Mouse (Mus musculus) neural tube, embryonic 12.5 days (tissue): ENCODE data around the gene Plpp4. TPM values are rescaled to one million over a fixed set of nuclear protein-coding genes. Genes with fewer than 3 reads are reported as not detected.
A peak's percentile ranks its signal among the peaks of the same experiment; 100 is the strongest.

Source experiments
- ATAC-seq: fragments of 200-750 bp; cut with Nextera tagmentation; 2 replicates; pipeline ENCODE4 v1.8.0; 2017; ENCODE audit warnings: low read depth, mild to moderate bottlenecking, moderate TSS enrichment, moderate library complexity; ENCODE audit not compliant: low FRiP score
- H3K27ac ChIP-seq: fragments of 300-500 bp; sonication (generic); 2 replicates; pipeline ENCODE4 v1.5.1; 2016
- H3K27me3 ChIP-seq: fragments of 300-500 bp; sonication (generic); replicated peaks from 2 replicates; pipeline ENCODE4 v1.6.1; 2016; ENCODE audit warnings: mild to moderate bottlenecking
- H3K36me3 ChIP-seq: fragments of 300-500 bp; sonication (generic); 2 replicates; pipeline ENCODE4 v1.6.1; 2016; ENCODE audit warnings: mild to moderate bottlenecking
- H3K4me1 ChIP-seq: fragments of 300-500 bp; sonication (generic); 2 replicates; pipeline ENCODE4 v1.6.1; 2016
- H3K4me2 ChIP-seq: fragments of 300-500 bp; sonication (generic); replicated peaks from 2 replicates; pipeline ENCODE4 v1.6.1; 2016; ENCODE audit warnings: mild to moderate bottlenecking
- H3K4me3 ChIP-seq: fragments of 300-500 bp; sonication (generic); 2 replicates; pipeline ENCODE4 v1.5.1; 2016
- H3K9ac ChIP-seq: fragments of 300-500 bp; sonication (generic); 2 replicates; pipeline ENCODE4 v1.6.1; 2016; ENCODE audit warnings: mild to moderate bottlenecking
- H3K9me3 ChIP-seq: fragments of 300-500 bp; sonication (generic); 2 replicates; pipeline ENCODE4 v1.6.1; 2016; ENCODE audit warnings: mild to moderate bottlenecking
- WGBS: fragments of 180-500 bp; shearing (Covaris S2); methylation state at CpG from one replicate; pipeline ENCODE4 v1.1.7; 2016; 5-methylcytosine and 5-hydroxymethylcytosine counted together
- polyA plus RNA-seq: library from polyadenylated mRNA; unstranded; fragments of >200 nt; fragmentation: Nextera tagmentation; extraction: Ambion mirVana; gene quantifications from 2 replicates; pipeline ENCODE4 v1.2.1, GENCODE M21; 2016

Plpp4 gene
- 1.2 and 1.5 TPM in 2 replicates for polyA plus RNA-seq

DNA sequence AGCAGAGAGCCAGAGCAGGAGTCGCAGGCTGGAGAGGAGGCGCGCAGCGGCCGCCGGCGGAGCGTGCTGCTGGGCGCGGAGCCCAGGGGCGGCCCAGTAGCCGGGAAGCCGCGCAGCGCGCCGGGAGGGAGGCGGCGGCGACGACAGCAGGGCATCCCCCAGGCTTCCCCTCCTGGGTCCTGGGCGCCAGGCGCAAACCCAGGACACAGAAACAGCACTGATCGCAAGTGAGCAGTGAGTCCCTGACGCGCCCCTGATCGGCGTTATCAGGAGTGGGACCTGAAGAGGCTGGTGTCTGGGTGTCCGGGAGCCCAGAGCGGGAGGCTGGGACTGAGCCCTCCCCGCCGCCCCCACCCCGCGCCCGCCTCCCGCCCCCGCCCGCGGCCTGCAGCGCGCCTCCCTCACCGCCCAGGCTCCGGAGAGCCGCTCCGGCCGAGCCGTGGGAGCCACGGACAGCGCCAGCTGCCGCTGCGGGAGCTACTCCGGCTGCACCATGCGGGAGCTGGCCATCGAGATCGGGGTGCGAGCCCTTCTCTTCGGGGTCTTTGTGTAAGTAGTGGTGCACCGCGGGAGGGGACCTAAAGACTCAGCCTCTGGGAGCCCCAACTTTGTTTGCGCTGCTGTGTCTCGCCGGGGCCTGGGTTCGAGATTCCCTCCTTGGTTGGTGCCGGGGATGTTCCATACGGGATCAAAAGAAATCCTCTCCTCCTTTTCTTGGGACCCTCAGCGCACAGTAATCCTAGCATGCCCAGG is at the start of gene Plpp4:
Gene Plpp4 (plus strand): TSS at position 411 of the 753 bp plus-strand sequence.
- Histone ChIP-seq H3K4me2 (peak within 1 kb of the TSS; percentile 97), H3K4me3 (peak within 1 kb of the TSS; percentile 48), H3K27me3 (peaks cover 35% of the 10 kb centered on the region), H3K9ac (peak within 1 kb of the TSS; percentile 54), H3K9me3 (no peaks in the 10 kb centered on the region), H3K4me1 (peaks cover 9% of the 10 kb centered on the region), H3K27ac (no peak within 1 kb of the TSS), H3K36me3 (no peaks in the 10 kb centered on the region)
- ATAC-seq, result peak; percentile 82
- WGBS, result under 1% methylated on average over 66 of the region's 66 CpGs

GRCm38 (mm10) chr7:129215926-129216543 is 40.8 kb upstream of the Plpp4 start:
- ATAC-seq, result no peak
- Histone ChIP-seq H3K27ac (no peak overlapping the region), H3K4me1 (no peaks in the 10 kb centered on the region), H3K9ac (no peak overlapping the region), H3K4me2 (no peak overlapping the region), H3K36me3 (no peaks in the 10 kb centered on the region), H3K27me3 (no peaks in the 10 kb centered on the region), H3K9me3 (no peaks in the 10 kb centered on the region), H3K4me3 (no peak overlapping the region)
- 87% methylated on average over 10 of the region's 10 CpGs for WGBS

DNA sequence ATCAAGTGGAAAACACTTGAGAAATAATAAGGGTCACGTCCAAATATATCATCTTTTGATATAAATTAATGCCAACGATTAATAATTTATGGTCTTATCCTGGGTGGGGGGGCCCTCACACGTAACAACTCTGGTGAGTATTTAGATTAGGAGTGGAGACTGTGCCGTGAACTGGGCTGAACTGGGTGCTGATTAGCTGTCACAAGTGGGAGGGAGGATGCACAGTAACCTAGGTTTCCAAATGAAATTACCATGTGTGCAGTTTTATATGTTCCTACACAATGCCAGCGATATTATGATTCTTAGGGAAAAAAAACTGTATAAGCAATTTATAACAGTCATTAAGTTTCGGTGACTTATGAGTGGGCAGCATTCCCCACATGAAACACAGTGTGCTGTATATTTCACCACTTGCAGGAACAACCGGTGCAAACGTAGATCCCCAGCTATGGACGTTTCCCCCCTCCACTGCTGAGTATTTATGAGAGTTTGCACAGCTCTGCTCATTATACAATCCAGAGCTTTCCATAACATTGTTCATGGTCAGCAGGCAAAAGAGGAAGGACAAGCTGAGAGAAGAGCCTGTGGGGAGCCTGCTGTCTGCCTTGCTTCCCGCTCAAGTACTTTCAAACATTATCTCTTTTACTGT is 40.2 kb upstream of the Plpp4 start:
- no peak overlapping the region for H3K9ac ChIP-seq
- H3K36me3 ChIP-seq, result no peaks in the 10 kb centered on the region
- WGBS, result 74% methylated on average over 10 of the region's 10 CpGs
- H3K27me3 ChIP-seq, result no peaks in the 10 kb centered on the region
- no peaks in the 10 kb centered on the region for H3K9me3 ChIP-seq
- H3K27ac ChIP-seq, result no peak overlapping the region
- H3K4me2 ChIP-seq, result no peak overlapping the region
- no peak overlapping the region for H3K4me3 ChIP-seq
- H3K4me1 ChIP-seq, result no peaks in the 10 kb centered on the region
- no peak for ATAC-seq

DNA sequence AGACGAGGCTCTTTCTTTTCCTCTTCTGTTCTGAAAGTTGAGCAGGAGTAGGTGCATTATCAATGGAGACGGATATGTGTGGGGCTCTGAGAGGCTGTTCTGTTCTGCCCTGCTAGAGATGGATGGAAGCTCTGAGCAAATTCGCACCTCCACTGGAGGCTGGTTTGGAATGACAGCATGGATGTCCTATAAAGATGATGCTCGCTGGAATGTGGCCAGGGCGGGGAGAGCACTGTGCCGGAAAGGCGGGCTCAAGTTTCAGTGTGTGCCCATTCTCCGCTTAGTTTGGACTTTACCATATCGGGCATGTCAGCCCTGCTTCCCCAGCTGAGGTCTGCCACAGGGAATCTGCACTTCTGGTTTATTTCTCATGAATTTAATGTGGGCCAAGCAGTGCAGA is 35.9 kb upstream of the Plpp4 start:
- ATAC-seq, result no peak
- 84% methylated on average over 9 of the region's 9 CpGs for WGBS
- H3K4me2 ChIP-seq, result no peak overlapping the region

GRCm38 (mm10) chr7:129221649-129222048 is 35.2 kb upstream of the Plpp4 start:
- no peaks in the 10 kb centered on the region for H3K36me3 ChIP-seq
- no peak overlapping the region for H3K27ac ChIP-seq
- no peaks in the 10 kb centered on the region for H3K4me1 ChIP-seq
- H3K9ac ChIP-seq, result no peak overlapping the region
- H3K9me3 ChIP-seq, result no peaks in the 10 kb centered on the region
- no peak for ATAC-seq
- no peak overlapping the region for H3K4me3 ChIP-seq
- no peak overlapping the region for H3K4me2 ChIP-seq
- H3K27me3 ChIP-seq, result no peaks in the 10 kb centered on the region
- WGBS, result 89% methylated on average over 3 of the region's 3 CpGs

More for the DNA sequence above, 35.9 kb upstream of the Plpp4 start:
- Histone ChIP-seq H3K4me3 (no peak overlapping the region), H3K9me3 (no peaks in the 10 kb centered on the region), H3K27me3 (no peaks in the 10 kb centered on the region), H3K36me3 (no peaks in the 10 kb centered on the region), H3K9ac (no peak overlapping the region), H3K27ac (no peak overlapping the region), H3K4me1 (no peaks in the 10 kb centered on the region)

GRCm38 (mm10) chr7:129235410-129235809 is 21.4 kb upstream of the Plpp4 start:
- ATAC-seq, result no peak

DNA sequence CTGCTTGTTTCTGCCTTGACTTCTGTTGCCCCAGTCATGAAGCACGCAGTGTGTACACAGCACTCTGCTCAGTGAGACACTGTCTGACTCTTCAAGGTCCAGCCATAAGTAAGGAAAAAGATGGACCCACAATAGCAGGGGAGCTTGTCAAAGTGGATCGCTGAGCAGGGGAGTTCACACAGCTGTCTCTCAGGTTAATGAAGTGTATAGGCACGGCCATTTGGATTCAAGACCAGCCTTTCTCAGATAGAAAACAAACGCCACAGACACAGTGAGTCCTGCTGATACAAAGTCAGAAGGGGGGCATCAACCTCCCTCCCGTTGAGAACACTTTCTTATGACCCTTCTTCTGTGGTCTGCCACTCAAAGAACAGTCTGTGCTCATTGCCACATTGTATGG is 20.8 kb upstream of the Plpp4 start:
- 57% methylated on average over 5 of the region's 5 CpGs for WGBS
- H3K9ac ChIP-seq, result no peak overlapping the region
- H3K4me1 ChIP-seq, result no peaks in the 10 kb centered on the region
- no peak for ATAC-seq
- H3K9me3 ChIP-seq, result no peaks in the 10 kb centered on the region
- H3K4me3 ChIP-seq, result no peak overlapping the region
- H3K27ac ChIP-seq, result no peak overlapping the region
- H3K27me3 ChIP-seq, result no peaks in the 10 kb centered on the region
- no peaks in the 10 kb centered on the region for H3K36me3 ChIP-seq
- no peak overlapping the region for H3K4me2 ChIP-seq

More at GRCm38 (mm10) chr7:129235410-129235809, 21.4 kb upstream of the Plpp4 start:
- Histone ChIP-seq H3K27me3 (no peaks in the 10 kb centered on the region), H3K9me3 (no peaks in the 10 kb centered on the region), H3K4me3 (no peak overlapping the region), H3K4me1 (no peaks in the 10 kb centered on the region), H3K27ac (no peak overlapping the region), H3K4me2 (no peak overlapping the region), H3K36me3 (no peaks in the 10 kb centered on the region), H3K9ac (no peak overlapping the region)
- WGBS, result 53% methylated on average over 2 of the region's 2 CpGs

- H3K9ac ChIP-seq, result no peak overlapping the region
- no peaks in the 10 kb centered on the region for H3K4me1 ChIP-seq
- H3K27me3 ChIP-seq, result peaks cover 10% of the 10 kb centered on the region
- no peak overlapping the region for H3K4me3 ChIP-seq
- H3K36me3 ChIP-seq, result no peaks in the 10 kb centered on the region
- ATAC-seq, result no peak
- H3K9me3 ChIP-seq, result no peaks in the 10 kb centered on the region
- no peak overlapping the region for H3K27ac ChIP-seq
- no peak overlapping the region for H3K4me2 ChIP-seq
These were observed 5.8 kb upstream of the Plpp4 start for GRCm38 (mm10) chr7:129250981-129251380.

DNA sequence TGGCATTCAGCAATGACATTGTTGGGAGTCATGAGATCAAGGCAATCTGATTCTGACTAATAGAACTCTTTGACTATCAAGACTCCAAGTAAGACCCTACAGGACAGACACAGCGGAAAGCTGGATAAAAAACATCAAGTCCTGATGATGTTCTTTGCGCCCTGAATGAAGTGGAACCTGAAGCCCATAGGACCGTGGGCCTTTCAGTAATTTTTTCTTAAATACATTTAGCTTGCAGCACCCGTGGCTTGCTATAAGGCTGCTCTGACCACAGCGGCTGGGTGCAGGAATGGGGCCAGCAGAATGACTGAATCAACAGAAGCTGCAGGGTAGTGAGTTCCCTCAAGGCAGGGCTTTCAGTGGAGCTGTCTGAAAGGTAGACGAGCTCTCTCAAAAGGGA is 3.4 kb upstream of the Plpp4 start:
- Histone ChIP-seq H3K36me3 (no peaks in the 10 kb centered on the region), H3K9ac (no peak overlapping the region), H3K27me3 (peaks cover 31% of the 10 kb centered on the region), H3K4me1 (peaks cover 9% of the 10 kb centered on the region), H3K4me3 (no peak overlapping the region), H3K4me2 (no peak overlapping the region), H3K27ac (no peak overlapping the region), H3K9me3 (no peaks in the 10 kb centered on the region)
- WGBS, result 85% methylated on average over 6 of the region's 6 CpGs
- ATAC-seq, result no peak

DNA sequence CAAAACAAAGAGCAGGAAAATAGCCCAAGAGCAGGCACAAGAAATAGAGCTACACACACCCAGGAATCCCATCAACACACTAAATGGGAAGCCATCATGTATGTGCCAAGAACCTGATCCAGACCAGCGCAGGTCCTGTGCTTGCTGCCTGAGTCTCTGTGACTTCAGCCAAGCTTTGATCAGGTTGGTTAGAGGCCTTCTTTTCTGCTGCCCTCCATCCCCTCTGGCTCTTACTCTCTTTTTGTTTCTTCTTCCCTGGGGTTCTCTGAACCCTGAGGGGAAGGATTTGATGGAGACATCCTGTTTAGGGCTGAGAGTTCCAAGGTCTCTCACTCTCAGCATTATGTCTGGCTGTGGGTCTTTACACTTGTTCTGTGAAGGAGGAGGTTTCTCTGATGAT is 2.7 kb upstream of the Plpp4 start:
- no peak overlapping the region for H3K27ac ChIP-seq
- no peak overlapping the region for H3K4me2 ChIP-seq
- no peak for ATAC-seq
- H3K9ac ChIP-seq, result no peak overlapping the region
- 94% methylated on average over 1 of the region's 1 CpGs for WGBS
- H3K36me3 ChIP-seq, result no peaks in the 10 kb centered on the region
- no peaks in the 10 kb centered on the region for H3K9me3 ChIP-seq
- peaks cover 32% of the 10 kb centered on the region for H3K27me3 ChIP-seq
- peaks cover 9% of the 10 kb centered on the region for H3K4me1 ChIP-seq
- H3K4me3 ChIP-seq, result no peak overlapping the region

GRCm38 (mm10) chr7:129255406-129255805 is 1.4 kb upstream of the Plpp4 start:
- Histone ChIP-seq H3K4me2 (no peak overlapping the region), H3K9ac (no peak overlapping the region), H3K27me3 (peaks cover 35% of the 10 kb centered on the region), H3K9me3 (no peaks in the 10 kb centered on the region), H3K27ac (no peak overlapping the region), H3K4me1 (peaks cover 9% of the 10 kb centered on the region), H3K4me3 (no peak overlapping the region), H3K36me3 (no peaks in the 10 kb centered on the region)
- 93% methylated on average over 6 of the region's 6 CpGs for WGBS
- no peak for ATAC-seq

DNA sequence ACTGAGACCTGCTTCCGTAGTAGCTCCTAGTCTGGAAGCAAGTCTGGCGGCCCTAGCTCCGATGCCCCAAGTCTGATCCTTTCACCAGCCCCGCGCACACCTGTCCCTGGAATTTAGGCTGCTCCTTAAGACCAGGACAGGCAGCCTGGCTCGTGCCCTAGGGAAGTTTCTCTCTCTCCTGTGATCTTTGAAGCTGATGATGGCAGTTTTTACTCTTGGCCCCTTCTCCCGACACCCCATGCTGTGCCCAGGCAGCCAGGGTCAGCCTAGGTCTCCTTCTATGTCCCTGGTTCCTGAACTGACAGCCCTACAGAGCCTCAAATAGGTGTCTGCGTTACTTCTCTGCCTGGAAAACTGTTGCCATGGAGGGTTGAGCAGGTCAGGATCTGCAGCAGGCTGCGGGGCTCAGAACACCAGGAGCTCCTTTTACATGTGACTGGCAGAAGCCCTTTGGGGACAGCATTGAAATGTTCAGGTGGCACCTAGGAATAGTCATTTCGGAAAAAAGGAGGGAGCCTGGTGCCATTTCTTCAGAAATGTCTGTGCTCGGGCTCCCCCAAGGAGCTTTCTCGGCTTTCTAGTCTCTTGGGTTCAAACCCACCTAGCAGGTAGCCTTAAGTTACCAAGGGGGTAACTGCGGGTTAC is 665 bp downstream of the Plpp4 start:
- H3K36me3 ChIP-seq, result no peaks in the 10 kb centered on the region
- peaks cover 9% of the 10 kb centered on the region for H3K4me1 ChIP-seq
- peak overlapping the region; percentile 97 for H3K4me2 ChIP-seq
- H3K4me3 ChIP-seq, result peak overlapping the region; percentile 48
- peak overlapping the region; percentile 54; the same call in 1 of the 2 replicates for H3K9ac ChIP-seq
- 10% methylated on average over 13 of the region's 13 CpGs for whole genome bisulfite sequencing
- no peak overlapping the region for H3K27ac ChIP-seq
- H3K27me3 ChIP-seq, result peaks cover 35% of the 10 kb centered on the region
- ATAC-seq, result no peak
- no peaks in the 10 kb centered on the region for H3K9me3 ChIP-seq
